Mouse (Mus musculus) ES-Bruce4 (cell line): ENCODE results near the gene Vps35l.

ENCODE experiments used
- CTCF ChIP-seq: IDR thresholded peaks from one replicate; pipeline ENCODE4 v1.8.1; 2011; ENCODE audit warnings: low read depth, low read length
- EP300 ChIP-seq: IDR thresholded peaks from 2 replicates; pipeline ENCODE4 v1.6.1; 2011; ENCODE audit warnings: low read depth, low read length; ENCODE audit not compliant: insufficient read depth
- POLR2A ChIP-seq: IDR thresholded peaks from one replicate; pipeline ENCODE4 v1.8.1; 2011; ENCODE audit warnings: low read length; ENCODE audit not compliant: insufficient read depth

GRCm38 (mm10) chr7:118797600-118797999 is 57.6 kb downstream of the Vps35l start:
- TF ChIP-seq POLR2A (no peak), CTCF (no peak), EP300 (no peak)
